Mouse (Mus musculus) bone marrow, adult 2 months (tissue): ENCODE measurements around the gene Kcnq1.

Experiments
- CTCF ChIP-seq: fragments of 200-500 bp; IDR thresholded peaks from 2 replicates; pipeline ENCODE4 v1.5.1; 2011; ENCODE audit warnings: low read length, control low read depth; ENCODE audit not compliant: control insufficient read depth, insufficient read depth
- POLR2A ChIP-seq: fragments of 200-500 bp; IDR thresholded peaks from 2 replicates; pipeline ENCODE4 v1.6.1; 2011; ENCODE audit warnings: low read depth, mild to moderate bottlenecking, control low read depth, low read length, borderline replicate concordance; ENCODE audit not compliant: control insufficient read depth

DNA sequence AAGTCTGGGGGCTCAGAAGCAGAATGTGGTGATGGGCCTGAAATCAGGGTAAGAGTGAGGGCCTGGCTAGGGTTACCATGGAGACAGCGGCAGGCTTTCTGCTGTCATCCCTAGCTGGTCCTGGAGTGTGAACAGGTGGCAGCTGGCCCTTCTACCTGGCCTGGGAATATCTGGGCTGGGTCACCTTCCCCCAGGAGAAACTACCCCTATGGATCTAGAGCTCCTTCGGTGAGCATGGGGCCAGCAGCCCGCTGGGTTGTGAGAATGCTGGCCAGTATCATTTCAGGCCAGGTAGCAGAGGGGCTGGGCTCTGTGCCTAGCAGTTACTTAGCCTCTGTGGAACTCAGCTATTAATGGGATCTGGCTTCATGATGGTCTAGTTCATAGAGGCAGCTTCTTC, 18.7 kb downstream of the Kcnq1 start:
- no peak for TF ChIP-seq CTCF
- no peak for TF ChIP-seq POLR2A
